Mouse (Mus musculus): ENCODE measurements around the gene Ddn. TPM values are rescaled to one million over a fixed set of nuclear protein-coding genes. Genes with fewer than 3 reads are reported as not detected.
"Not testable (repeated sequence)": the region's sequence is repeated elsewhere in the genome, so short reads cannot be mapped to it uniquely, and the experiment has no call there.

Ddn gene
- polyA plus RNA-seq, 1 experiment from 2014 or later: 0.44 TPM

- WGBS: 28% methylated on average over 10 of the region's 10 CpGs
- Histone ChIP-seq H3K4me3 (ENCODE audit: low read depth, low read length) (no peak overlapping the region), H3K4me1 (ENCODE audit: control insufficient read depth, insufficient read depth, low read length) (no peaks in the 10 kb centered on the region), H3K27ac (ENCODE audit: low read depth, low read length) (no peak overlapping the region), H3K9ac (replicated peaks; ENCODE audit: low read depth, low read length) (no peak overlapping the region), H3K4me2 (ENCODE audit: low read depth, low read length) (no peak overlapping the region), H3K27me3 (ENCODE audit: control insufficient read depth, insufficient read depth, low read length) (no peaks in the 10 kb centered on the region), H3K36me3 (ENCODE audit: control insufficient read depth, insufficient read depth, low read length) (no peaks in the 10 kb centered on the region), H3K9me3 (ENCODE audit: control insufficient read depth, low read length) (no peaks in the 10 kb centered on the region)
- ATAC-seq (ENCODE audit: low read depth): no peak
Measured at GRCm38 (mm10) chr15:98821403-98821802, 12.1 kb upstream of the Ddn start.

- Histone ChIP-seq H3K9me3 (ENCODE audit: control insufficient read depth, low read length) (no peaks in the 10 kb centered on the region), H3K27me3 (ENCODE audit: control insufficient read depth, insufficient read depth, low read length) (no peaks in the 10 kb centered on the region), H3K36me3 (ENCODE audit: control insufficient read depth, insufficient read depth, low read length) (no peaks in the 10 kb centered on the region), H3K4me2 (ENCODE audit: low read depth, low read length) (no peak overlapping the region), H3K9ac (replicated peaks; ENCODE audit: low read depth, low read length) (no peak overlapping the region), H3K4me1 (ENCODE audit: control insufficient read depth, insufficient read depth, low read length) (no peaks in the 10 kb centered on the region), H3K4me3 (ENCODE audit: low read depth, low read length) (no peak overlapping the region), H3K27ac (ENCODE audit: low read depth, low read length) (no peak overlapping the region)
- no peak for ATAC-seq (ENCODE audit: low read depth)
- WGBS: 93% methylated on average over 4 of the region's 4 CpGs
Measured at GRCm38 (mm10) chr15:98820937-98821336, 11.6 kb upstream of the Ddn start.

- Histone ChIP-seq H3K9me3 (ENCODE audit: control insufficient read depth, low read length) (no peaks in the 10 kb centered on the region), H3K9ac (replicated peaks; ENCODE audit: low read depth, low read length) (no peak overlapping the region), H3K27me3 (ENCODE audit: control insufficient read depth, insufficient read depth, low read length) (no peaks in the 10 kb centered on the region), H3K4me2 (ENCODE audit: low read depth, low read length) (no peak overlapping the region), H3K4me3 (ENCODE audit: low read depth, low read length) (no peak overlapping the region), H3K4me1 (ENCODE audit: control insufficient read depth, insufficient read depth, low read length) (no peaks in the 10 kb centered on the region), H3K27ac (ENCODE audit: low read depth, low read length) (no peak overlapping the region), H3K36me3 (ENCODE audit: control insufficient read depth, insufficient read depth, low read length) (no peaks in the 10 kb centered on the region; the same call in 1 of the 2 replicates)
- no peak for ATAC-seq (ENCODE audit: low read depth)
- WGBS: 93% methylated on average over 7 of the region's 7 CpGs
Measured at GRCm38 (mm10) chr15:98818171-98818570, 8.9 kb upstream of the Ddn start.

GRCm38 (mm10) chr15:98812741-98813424 is 3.6 kb upstream of the Ddn start:
- Histone ChIP-seq H3K36me3 (ENCODE audit: control insufficient read depth, insufficient read depth, low read length) (no peaks in the 10 kb centered on the region; the same call in 1 of the 2 replicates), H3K9ac (replicated peaks; ENCODE audit: low read depth, low read length) (no peak overlapping the region), H3K27ac (ENCODE audit: low read depth, low read length) (no peak overlapping the region), H3K9me3 (ENCODE audit: control insufficient read depth, low read length) (no peaks in the 10 kb centered on the region), H3K4me3 (ENCODE audit: low read depth, low read length) (no peak overlapping the region), H3K27me3 (ENCODE audit: control insufficient read depth, insufficient read depth, low read length) (peaks cover 19% of the 10 kb centered on the region), H3K4me1 (ENCODE audit: control insufficient read depth, insufficient read depth, low read length) (peaks cover 9% of the 10 kb centered on the region), H3K4me2 (ENCODE audit: low read depth, low read length) (no peak overlapping the region)
- 88% methylated on average over 20 of the region's 20 CpGs for WGBS
- no peak for ATAC-seq (ENCODE audit: low read depth)

GRCm38 (mm10) chr15:98810212-98810611 is 922 bp upstream of the Ddn start:
- Histone ChIP-seq H3K4me1 (ENCODE audit: control insufficient read depth, insufficient read depth, low read length) (peaks cover 24% of the 10 kb centered on the region), H3K27me3 (ENCODE audit: control insufficient read depth, insufficient read depth, low read length) (peaks cover 39% of the 10 kb centered on the region)
- 78% methylated on average over 6 of the region's 6 CpGs for WGBS
- not testable (repeated sequence) for H3K9ac ChIP-seq (replicated peaks; ENCODE audit: low read depth, low read length); H3K27ac ChIP-seq (ENCODE audit: low read depth, low read length); H3K4me3 ChIP-seq (ENCODE audit: low read depth, low read length); H3K4me2 ChIP-seq (ENCODE audit: low read depth, low read length); ATAC-seq (ENCODE audit: low read depth); H3K36me3 ChIP-seq (ENCODE audit: control insufficient read depth, insufficient read depth, low read length); H3K9me3 ChIP-seq (ENCODE audit: control insufficient read depth, low read length)

- 0 out of 2 replicates have a peak, but pooled peaks have one; percentile 23 for ATAC-seq (ENCODE audit: low read depth)
- H3K4me3 ChIP-seq (ENCODE audit: low read depth, low read length): peak overlapping the region; percentile 46; the same call in 1 of the 2 replicates
- no peaks in the 10 kb centered on the region for H3K36me3 ChIP-seq (ENCODE audit: control insufficient read depth, insufficient read depth, low read length)
- WGBS: 5% methylated on average over 6 of the region's 6 CpGs
- H3K4me1 ChIP-seq (ENCODE audit: control insufficient read depth, insufficient read depth, low read length): peaks cover 27% of the 10 kb centered on the region
- H3K4me2 ChIP-seq (ENCODE audit: low read depth, low read length): peak overlapping the region; percentile 71
- H3K9me3 ChIP-seq (ENCODE audit: control insufficient read depth, low read length): no peaks in the 10 kb centered on the region
- H3K27me3 ChIP-seq (ENCODE audit: control insufficient read depth, insufficient read depth, low read length): peaks cover 48% of the 10 kb centered on the region
- H3K9ac ChIP-seq (replicated peaks; ENCODE audit: low read depth, low read length): 0 out of 2 replicates have a peak overlapping the region, but pooled peaks have one; percentile 37
- H3K27ac ChIP-seq (ENCODE audit: low read depth, low read length): no peak overlapping the region
Measured at GRCm38 (mm10) chr15:98808651-98809134, 597 bp downstream of the Ddn start.

GRCm38 (mm10) chr15:98807895-98808650 is 1.2 kb downstream of the Ddn start:
- H3K4me3 ChIP-seq (ENCODE audit: low read depth, low read length): peak overlapping the region; percentile 46
- WGBS: under 1% methylated on average over 34 of the region's 34 CpGs
- H3K9ac ChIP-seq (replicated peaks; ENCODE audit: low read depth, low read length): peak overlapping the region; percentile 37
- peak overlapping the region; percentile 71 for H3K4me2 ChIP-seq (ENCODE audit: low read depth, low read length)
- H3K9me3 ChIP-seq (ENCODE audit: control insufficient read depth, low read length): no peaks in the 10 kb centered on the region
- ATAC-seq (ENCODE audit: low read depth): peak; percentile 26
- no peak overlapping the region for H3K27ac ChIP-seq (ENCODE audit: low read depth, low read length)
- H3K4me1 ChIP-seq (ENCODE audit: control insufficient read depth, insufficient read depth, low read length): peaks cover 27% of the 10 kb centered on the region
- no peaks in the 10 kb centered on the region for H3K36me3 ChIP-seq (ENCODE audit: control insufficient read depth, insufficient read depth, low read length)
- H3K27me3 ChIP-seq (ENCODE audit: control insufficient read depth, insufficient read depth, low read length): peaks cover 50% of the 10 kb centered on the region

GRCm38 (mm10) chr15:98806809-98807770 is 2.2 kb downstream of the Ddn start:
- Histone ChIP-seq H3K4me1 (ENCODE audit: control insufficient read depth, insufficient read depth, low read length) (peaks cover 27% of the 10 kb centered on the region), H3K4me2 (ENCODE audit: low read depth, low read length) (peak overlapping the region; percentile 71), H3K9me3 (ENCODE audit: control insufficient read depth, low read length) (no peaks in the 10 kb centered on the region), H3K4me3 (ENCODE audit: low read depth, low read length) (peak overlapping the region; percentile 46), H3K36me3 (ENCODE audit: control insufficient read depth, insufficient read depth, low read length) (no peaks in the 10 kb centered on the region), H3K27me3 (ENCODE audit: control insufficient read depth, insufficient read depth, low read length) (peaks cover 56% of the 10 kb centered on the region), H3K9ac (replicated peaks; ENCODE audit: low read depth, low read length) (0 out of 2 replicates have a peak overlapping the region, but pooled peaks have one; percentile 37), H3K27ac (ENCODE audit: low read depth, low read length) (no peak overlapping the region)
- no peak for ATAC-seq (ENCODE audit: low read depth)
- 1% methylated on average over 58 of the region's 58 CpGs for WGBS
